21 mouse cellular contexts compared by ENCODE assay signal in the genomic region with DNA sequence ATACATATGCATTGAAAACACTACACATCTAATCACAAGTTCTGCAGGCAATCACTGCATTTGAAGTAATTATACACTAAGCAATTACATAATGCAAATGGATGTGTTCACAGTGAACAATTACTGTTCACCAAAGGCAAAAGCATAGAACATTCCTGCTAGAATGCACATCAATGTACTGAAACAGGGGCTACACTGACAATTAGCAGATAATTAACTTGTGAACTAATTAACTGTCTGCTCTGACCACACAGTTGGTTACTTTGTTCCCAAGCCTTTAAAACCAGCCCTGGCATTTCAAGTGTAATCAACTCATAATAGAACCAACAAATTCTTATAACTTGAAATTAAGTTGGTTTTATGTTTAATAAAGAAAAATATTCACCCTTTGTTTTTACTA.
"Had no signal": no experiment of that assay in that cellular context is flagged by ENCODE, and none has a peak within 500 bp of the region (broad histone marks: within the 10 kb centered on the region; RNA-seq: fewer than 3 reads in every experiment).

No protein-coding gene starts in this region.

- DNase-seq: heart, postnatal 10 days; heart, postnatal 14 days; heart, postnatal 36 days; heart, postnatal 4 days; kidney, adult 11 months; kidney, adult 18-20 months; kidney, adult 2 months; kidney, adult 8-10 months; kidney, adult 9 months; kidney, postnatal 10 days; kidney, postnatal 14 days; kidney, postnatal 25 days; kidney, postnatal 36 days; kidney, postnatal 4 days; layer of hippocampus, adult 9-11 months; layer of hippocampus, postnatal 36 days had no signal

- ATAC-seq: hindbrain, embryonic 16.5 days; hindbrain, postnatal 0 days; intestine, embryonic 15.5 days; intestine, embryonic 16.5 days; intestine, postnatal 0 days had no signal
